In genomic region chr5:34294696-34295095, GRCm38 (mm10) we compare ENCODE assay signal across 16 mouse cellular contexts. TPM values are rescaled to one million over a fixed set of nuclear protein-coding genes. Genes with fewer than 3 reads are reported as not detected.
DNase-seq lines count a peak whose midpoint lies in the region; ATAC-seq and TF ChIP-seq lines count a peak whose summit lies in the region.
"Had no signal": no experiment of that assay in that cellular context is flagged by ENCODE, and none has a peak within 500 bp of the region (broad histone marks: within the 10 kb centered on the region; RNA-seq: fewer than 3 reads in every experiment).

No protein-coding gene starts in this region.

- no peak overlapping the region for H3K27ac ChIP-seq in kidney, embryonic 15.5 days
- H3K27ac ChIP-seq in heart, embryonic 16.5 days (ENCODE audit: low read length) = no peak overlapping the region
- H3K27ac ChIP-seq in stomach, postnatal 0 days (replicated peaks) = no peak overlapping the region
- H3K27ac ChIP-seq in hindbrain, embryonic 11.5 days (ENCODE audit: low read depth, low read length) = no peak overlapping the region
- H3K27ac ChIP-seq: hindbrain, embryonic 15.5 days; limb, embryonic 10.5 days; midbrain, embryonic 13.5 days had no signal

- peak; percentile 14 for DNase-seq in kidney, adult 18-20 months
- DNase-seq in urinary bladder, postnatal 14 days (ENCODE audit: low spot score) = peak; percentile 26
- no peak for DNase-seq in urinary bladder, adult 2 months (ENCODE audit: low spot score)
- DNase-seq in stomach, postnatal 0 days (ENCODE audit: low spot score) = no peak
- DNase-seq in hindbrain, embryonic 11.5 days (ENCODE audit: low spot score) = no peak
- DNase-seq: cerebellum, postnatal 10 days; gastrocnemius, postnatal 25 days; right cerebral cortex, postnatal 14 days; thymus, adult 18-20 months had no signal

- no peaks in the 10 kb centered on the region for H3K4me1 ChIP-seq in kidney, embryonic 15.5 days
- H3K4me1 ChIP-seq in heart, embryonic 16.5 days (ENCODE audit: control insufficient read depth, insufficient read depth, low read length) = peaks cover 9% of the 10 kb centered on the region
- H3K4me1 ChIP-seq in stomach, postnatal 0 days (replicated peaks; ENCODE audit: control insufficient read depth, insufficient read depth) = no peaks in the 10 kb centered on the region
- H3K4me1 ChIP-seq in hindbrain, embryonic 11.5 days (replicated peaks; ENCODE audit: control insufficient read depth, insufficient read depth, low read length) = no peaks in the 10 kb centered on the region
- H3K4me1 ChIP-seq: hindbrain, embryonic 15.5 days; limb, embryonic 10.5 days; midbrain, embryonic 13.5 days had no signal

- no peak for ATAC-seq in kidney, embryonic 15.5 days (replicated peaks; ENCODE audit: low FRiP score)
- peak; percentile 55; the same call in 1 of the 2 replicates for ATAC-seq in heart, embryonic 16.5 days (replicated peaks; ENCODE audit: extremely low read depth, insufficient read depth, low FRiP score)
- ATAC-seq in stomach, postnatal 0 days (ENCODE audit: low FRiP score, low TSS enrichment) = peak; percentile 57
- ATAC-seq in hindbrain, embryonic 11.5 days (ENCODE audit: low FRiP score) = no peak
- ATAC-seq in megakaryocyte progenitor cell, adult 5-6 weeks (replicated peaks; ENCODE audit: poor library complexity) = no peak
- ATAC-seq: midbrain, embryonic 13.5 days had no signal

- H3K4me2 ChIP-seq in kidney, embryonic 15.5 days = no peak overlapping the region
- no peak overlapping the region for H3K4me2 ChIP-seq in heart, embryonic 16.5 days (ENCODE audit: low read depth, low read length)
- H3K4me2 ChIP-seq in stomach, postnatal 0 days (replicated peaks; ENCODE audit: low read depth) = no peak overlapping the region
- no peak overlapping the region for H3K4me2 ChIP-seq in hindbrain, embryonic 11.5 days (replicated peaks; ENCODE audit: low read depth, low read length)
- H3K4me2 ChIP-seq: hindbrain, embryonic 15.5 days; midbrain, embryonic 13.5 days had no signal

- TF ChIP-seq EP300 in stomach, postnatal 0 days (optimal IDR thresholded peaks at IDR 0.05) = no peak

- no peaks in the 10 kb centered on the region for H3K36me3 ChIP-seq in kidney, embryonic 15.5 days
- no peaks in the 10 kb centered on the region for H3K36me3 ChIP-seq in heart, embryonic 16.5 days (ENCODE audit: control insufficient read depth, insufficient read depth)
- no peaks in the 10 kb centered on the region for H3K36me3 ChIP-seq in stomach, postnatal 0 days (ENCODE audit: control insufficient read depth, insufficient read depth, low read length)
- H3K36me3 ChIP-seq in hindbrain, embryonic 11.5 days (ENCODE audit: control insufficient read depth, insufficient read depth, low read length) = no peaks in the 10 kb centered on the region
- H3K36me3 ChIP-seq: hindbrain, embryonic 15.5 days; limb, embryonic 10.5 days; midbrain, embryonic 13.5 days had no signal

- H3K4me3 ChIP-seq in kidney, embryonic 15.5 days (replicated peaks) = no peak overlapping the region
- no peak overlapping the region for H3K4me3 ChIP-seq in heart, embryonic 16.5 days (ENCODE audit: low read length)
- no peak overlapping the region for H3K4me3 ChIP-seq in stomach, postnatal 0 days (ENCODE audit: low read depth, low read length)
- H3K4me3 ChIP-seq in hindbrain, embryonic 11.5 days (ENCODE audit: low read depth, low read length) = no peak overlapping the region
- H3K4me3 ChIP-seq: hindbrain, embryonic 15.5 days; limb, embryonic 10.5 days; midbrain, embryonic 13.5 days had no signal

- H3K9ac ChIP-seq in kidney, embryonic 15.5 days = no peak overlapping the region
- no peak overlapping the region for H3K9ac ChIP-seq in heart, embryonic 16.5 days (ENCODE audit: low read length)
- no peak overlapping the region for H3K9ac ChIP-seq in stomach, postnatal 0 days (ENCODE audit: low read length)
- H3K9ac ChIP-seq in hindbrain, embryonic 11.5 days (ENCODE audit: low read depth, low read length) = no peak overlapping the region
- H3K9ac ChIP-seq: hindbrain, embryonic 15.5 days; midbrain, embryonic 13.5 days had no signal

- WGBS in kidney, embryonic 15.5 days = 50% methylated on average over 2 of the region's 2 CpGs
- 20% methylated on average over 2 of the region's 2 CpGs for WGBS in heart, embryonic 16.5 days
- 32% methylated on average over 2 of the region's 2 CpGs for WGBS in stomach, postnatal 0 days
- 41% methylated on average over 2 of the region's 2 CpGs for WGBS in hindbrain, embryonic 11.5 days

- no peaks in the 10 kb centered on the region for H3K9me3 ChIP-seq in kidney, embryonic 15.5 days (replicated peaks)
- no peaks in the 10 kb centered on the region for H3K9me3 ChIP-seq in heart, embryonic 16.5 days (replicated peaks; ENCODE audit: control insufficient read depth, low read length)
- H3K9me3 ChIP-seq in stomach, postnatal 0 days (ENCODE audit: control insufficient read depth, low read length) = no peaks in the 10 kb centered on the region
- H3K9me3 ChIP-seq in hindbrain, embryonic 11.5 days (ENCODE audit: control insufficient read depth, low read length) = no peaks in the 10 kb centered on the region
- H3K9me3 ChIP-seq: hindbrain, embryonic 15.5 days; limb, embryonic 10.5 days; midbrain, embryonic 13.5 days had no signal

- peaks cover 19% of the 10 kb centered on the region for H3K27me3 ChIP-seq in kidney, embryonic 15.5 days
- peaks cover 21% of the 10 kb centered on the region for H3K27me3 ChIP-seq in heart, embryonic 16.5 days (ENCODE audit: control insufficient read depth, insufficient read depth, low read length)
- H3K27me3 ChIP-seq in stomach, postnatal 0 days (ENCODE audit: control insufficient read depth, insufficient read depth, low read length) = no peaks in the 10 kb centered on the region
- no peaks in the 10 kb centered on the region for H3K27me3 ChIP-seq in hindbrain, embryonic 11.5 days (ENCODE audit: control insufficient read depth, insufficient read depth, low read length)
- H3K27me3 ChIP-seq: hindbrain, embryonic 15.5 days had no signal

- no peak for TF ChIP-seq CTCF in stomach, postnatal 0 days (IDR thresholded peaks at IDR 0.05; ENCODE audit: low read depth)

RNA-seq across cellular contexts. Expression of gene Cfap99, which starts 6.3 kb away (rescaled TPM):
- not detected in 2 replicates for polyA plus RNA-seq in kidney, embryonic 15.5 days (2015; fragmentation: Nextera tagmentation; extraction: Ambion mirVana)
- 0.07 and 0.28 TPM in 2 replicates for polyA plus RNA-seq in urinary bladder, adult 2 months (2012; rRNA removed)
- 0.08 TPM in 1 of 2 replicates, not detected in the other for polyA plus RNA-seq in heart, embryonic 16.5 days (2015; fragmentation: Nextera tagmentation; extraction: Ambion mirVana)
- 0.04 TPM in 1 of 2 replicates, not detected in the other for polyA plus RNA-seq in stomach, postnatal 0 days (2015; fragmentation: Nextera tagmentation; extraction: Ambion mirVana)
- polyA plus RNA-seq in hindbrain, embryonic 11.5 days (2014; fragmentation: Nextera tagmentation; extraction: Ambion mirVana) = 0.08 and 0.20 TPM in 2 replicates
- not detected in 2 replicates for total RNA-seq in megakaryocyte progenitor cell, adult 5-6 weeks (2015)
- total RNA-seq in megakaryocyte progenitor cell, adult 5-6 weeks (2017) = not detected in 2 replicates
- total RNA-seq: gastrocnemius, postnatal 25 days had no signal
- polyA plus RNA-seq: hindbrain, embryonic 15.5 days; limb, embryonic 10.5 days; liver, embryonic 16.5 days; midbrain, embryonic 13.5 days had no signal

RNA-seq across cellular contexts. Expression of gene Zfyve28, which starts 6.4 kb away (rescaled TPM):
- polyA plus RNA-seq in kidney, embryonic 15.5 days (2015; fragmentation: Nextera tagmentation; extraction: Ambion mirVana) = 0.37 and 0.77 TPM in 2 replicates
- 3.8 and 4.1 TPM in 2 replicates for polyA plus RNA-seq in urinary bladder, adult 2 months (2012; rRNA removed)
- 0.49 and 0.72 TPM in 2 replicates for polyA plus RNA-seq in heart, embryonic 16.5 days (2015; fragmentation: Nextera tagmentation; extraction: Ambion mirVana)
- 0.27 and 0.29 TPM in 2 replicates for polyA plus RNA-seq in stomach, postnatal 0 days (2015; fragmentation: Nextera tagmentation; extraction: Ambion mirVana)
- polyA plus RNA-seq in hindbrain, embryonic 11.5 days (2014; fragmentation: Nextera tagmentation; extraction: Ambion mirVana) = 0.96 and 1.1 TPM in 2 replicates
- total RNA-seq in megakaryocyte progenitor cell, adult 5-6 weeks (2015) = 0.25 and 0.46 TPM in 2 replicates
- total RNA-seq in megakaryocyte progenitor cell, adult 5-6 weeks (2017) = 0.04 and 0.10 TPM in 2 replicates

RNA-seq across cellular contexts. Expression of gene Rnf4, which starts 41.4 kb away (rescaled TPM):
- polyA plus RNA-seq in kidney, embryonic 15.5 days (2015; fragmentation: Nextera tagmentation; extraction: Ambion mirVana) = 174 and 181 TPM in 2 replicates
- 95.1 and 121 TPM in 2 replicates for polyA plus RNA-seq in urinary bladder, adult 2 months (2012; rRNA removed)
- 111 and 115 TPM in 2 replicates for polyA plus RNA-seq in heart, embryonic 16.5 days (2015; fragmentation: Nextera tagmentation; extraction: Ambion mirVana)
- 85.2 and 85.7 TPM in 2 replicates for polyA plus RNA-seq in stomach, postnatal 0 days (2015; fragmentation: Nextera tagmentation; extraction: Ambion mirVana)
- 188 and 195 TPM in 2 replicates for polyA plus RNA-seq in hindbrain, embryonic 11.5 days (2014; fragmentation: Nextera tagmentation; extraction: Ambion mirVana)
- 143 and 145 TPM in 2 replicates for total RNA-seq in megakaryocyte progenitor cell, adult 5-6 weeks (2015)
- 107 and 120 TPM in 2 replicates for total RNA-seq in megakaryocyte progenitor cell, adult 5-6 weeks (2017)

Comparison
In these comparisons a context has a peak if more than half of its experiments do, and no peak if none do; other contexts are left out.
1. DNase-seq: peak in kidney, adult 18-20 months (single experiment) and urinary bladder, postnatal 14 days (single experiment); none in urinary bladder, adult 2 months (single experiment), stomach, postnatal 0 days (single experiment) and hindbrain, embryonic 11.5 days (single experiment).
2. ATAC-seq: peak in heart, embryonic 16.5 days (single experiment) and stomach, postnatal 0 days (single experiment); none in kidney, embryonic 15.5 days (single experiment), hindbrain, embryonic 11.5 days (single experiment) and megakaryocyte progenitor cell, adult 5-6 weeks (single experiment).